Mouse (Mus musculus) liver, postnatal 0 days (tissue): ENCODE measurements around the gene Btg2. TPM values are rescaled to one million over a fixed set of nuclear protein-coding genes. Genes with fewer than 3 reads are reported as not detected.

Experiments
- ATAC-seq: fragments of 200-750 bp; cut with Nextera tagmentation; 2 replicates; pipeline ENCODE4 v1.8.0; 2017; ENCODE audit warnings: mild to moderate bottlenecking, moderate library complexity
- DNase-seq: peaks from one replicate; pipeline ENCODE4 v3.0.0-alpha.2; 2016
- H3K27ac ChIP-seq: fragments of 300-500 bp; sonication (generic); 2 replicates; pipeline ENCODE4 v1.5.1; 2014; ENCODE audit warnings: antibody characterized with exemption, moderate library complexity, mild to moderate bottlenecking, low read depth
- H3K27me3 ChIP-seq: fragments of 300-500 bp; sonication (generic); 2 replicates; pipeline ENCODE4 v1.6.1; 2014; ENCODE audit warnings: low read length, control low read depth, mixed read lengths; ENCODE audit not compliant: insufficient read depth
- H3K36me3 ChIP-seq: fragments of 300-500 bp; sonication (generic); replicated peaks from 2 replicates; pipeline ENCODE4 v1.6.1; 2014; ENCODE audit warnings: mild to moderate bottlenecking, control low read depth, low read length, moderate library complexity, mixed read lengths; ENCODE audit not compliant: insufficient read depth
- H3K4me1 ChIP-seq: fragments of 300-500 bp; sonication (generic); 2 replicates; pipeline ENCODE4 v1.6.1; 2014; ENCODE audit warnings: antibody characterized with exemption, mild to moderate bottlenecking, control low read depth; ENCODE audit not compliant: insufficient read depth
- H3K4me2 ChIP-seq: fragments of 300-500 bp; sonication (generic); 2 replicates; pipeline ENCODE4 v1.6.1; 2014; ENCODE audit warnings: low read depth, mild to moderate bottlenecking, low read length, moderate library complexity, mixed read lengths
- H3K4me3 ChIP-seq: fragments of 300-500 bp; sonication (generic); 2 replicates; pipeline ENCODE4 v1.5.1; 2014; ENCODE audit warnings: low read depth, low read length
- H3K9ac ChIP-seq: fragments of 300-500 bp; sonication (generic); replicated peaks from 2 replicates; pipeline ENCODE4 v1.6.1; 2014; ENCODE audit warnings: mild to moderate bottlenecking, moderate library complexity
- H3K9me3 ChIP-seq: fragments of 300-500 bp; sonication (generic); 2 replicates; pipeline ENCODE4 v1.6.1; 2016; ENCODE audit warnings: mild to moderate bottlenecking, control low read depth, low read length, mixed read lengths
- CTCF ChIP-seq: sonication (generic); IDR thresholded peaks from 2 replicates; pipeline ENCODE4 v1.5.1; 2016; ENCODE audit warnings: antibody characterized with exemption, low read depth
- EP300 ChIP-seq: IDR thresholded peaks from 2 replicates; pipeline ENCODE4 v1.6.1; 2016; ENCODE audit warnings: antibody characterized with exemption, low read depth, mild to moderate bottlenecking
- WGBS: fragments of 180-500 bp; shearing (Covaris S2); extraction: QIAGEN DNeasy Blood & Tissue Kit; methylation state at CpG from one replicate; pipeline ENCODE4 v1.1.7; 2014; ENCODE audit not compliant: insufficient replicate concordance; 5-methylcytosine and 5-hydroxymethylcytosine counted together
- polyA plus RNA-seq: library from polyadenylated mRNA; unstranded; fragments of >200 nt; fragmentation: Nextera tagmentation; extraction: Ambion mirVana; gene quantifications from 2 replicates; pipeline ENCODE4 v1.2.1, GENCODE M21; 2015

Gene Btg2
- polyA plus RNA-seq, 1 experiment from 2014 or later = 62.6 TPM

- peaks cover 61% of the 10 kb centered on the region for H3K4me1 ChIP-seq
- H3K4me3 ChIP-seq = no peak overlapping the region
- no peak overlapping the region for H3K4me2 ChIP-seq
- no peaks in the 10 kb centered on the region for H3K27me3 ChIP-seq
- 75% methylated on average over 7 of the region's 7 CpGs for WGBS
- H3K9ac ChIP-seq = no peak overlapping the region
- no peak for ATAC-seq
- H3K27ac ChIP-seq = no peak overlapping the region
- H3K36me3 ChIP-seq = no peaks in the 10 kb centered on the region
- TF ChIP-seq CTCF (no peak), EP300 (no peak)
- H3K9me3 ChIP-seq = no peaks in the 10 kb centered on the region
- no peak for DNase-seq
These were observed 10.2 kb upstream of the Btg2 start for GRCm38 (mm10) chr1:134089074-134089473.

GRCm38 (mm10) chr1:134086811-134087398 lies 8.0 kb upstream of the Btg2 start:
- Histone ChIP-seq H3K4me1 (peaks cover 64% of the 10 kb centered on the region), H3K4me3 (peak overlapping the region; percentile 24), H3K27me3 (no peaks in the 10 kb centered on the region), H3K27ac (peak overlapping the region; percentile 46), H3K9ac (peak overlapping the region; percentile 58), H3K4me2 (peak overlapping the region; percentile 59), H3K36me3 (no peaks in the 10 kb centered on the region), H3K9me3 (no peaks in the 10 kb centered on the region)
- TF ChIP-seq EP300 (no peak), CTCF (no peak)
- no peak for DNase-seq
- 33% methylated on average over 16 of the region's 16 CpGs for WGBS
- peak; percentile 47 for ATAC-seq

- Histone ChIP-seq H3K27ac (peak overlapping the region; percentile 46), H3K9me3 (no peaks in the 10 kb centered on the region), H3K4me3 (no peak overlapping the region), H3K36me3 (no peaks in the 10 kb centered on the region), H3K9ac (no peak overlapping the region; the same call in 1 of the 2 replicates), H3K4me2 (peak overlapping the region; percentile 59; the same call in 1 of the 2 replicates), H3K4me1 (peaks cover 58% of the 10 kb centered on the region), H3K27me3 (no peaks in the 10 kb centered on the region)
- TF ChIP-seq EP300 (no peak), CTCF (no peak)
- DNase-seq = no peak
- 33% methylated on average over 3 of the region's 3 CpGs for WGBS
- no peak for ATAC-seq
These were observed 7.1 kb upstream of the Btg2 start for GRCm38 (mm10) chr1:134086017-134086416.

DNA sequence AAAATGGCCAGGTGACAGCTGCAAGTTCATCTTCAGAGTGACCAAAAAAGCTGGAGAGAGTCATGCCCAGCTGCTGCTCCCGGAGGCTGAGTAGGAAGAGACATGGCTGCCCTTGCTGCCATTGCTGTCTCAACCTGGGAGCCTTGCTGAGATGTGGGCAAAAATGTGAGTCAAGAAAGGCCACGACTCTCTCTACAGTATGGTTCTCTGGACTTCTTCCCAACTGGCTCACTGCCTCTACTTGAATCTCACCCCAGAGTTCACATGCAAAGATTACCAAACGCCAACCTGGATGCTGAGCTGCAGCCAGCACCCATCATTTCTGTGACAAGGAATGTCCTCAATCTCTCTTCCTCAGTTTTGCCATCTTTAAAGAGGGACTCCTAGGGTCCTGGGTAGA lies 5.2 kb upstream of the Btg2 start:
- no peak overlapping the region for H3K4me3 ChIP-seq
- 85% methylated on average over 3 of the region's 3 CpGs for WGBS
- ATAC-seq = no peak
- DNase-seq = no peak
- no peak overlapping the region for H3K4me2 ChIP-seq
- H3K27ac ChIP-seq = peak overlapping the region; percentile 84
- no peaks in the 10 kb centered on the region for H3K9me3 ChIP-seq
- TF ChIP-seq CTCF (no peak), EP300 (no peak)
- peaks cover 72% of the 10 kb centered on the region for H3K4me1 ChIP-seq
- H3K36me3 ChIP-seq = no peaks in the 10 kb centered on the region
- no peak overlapping the region for H3K9ac ChIP-seq
- no peaks in the 10 kb centered on the region for H3K27me3 ChIP-seq

GRCm38 (mm10) chr1:134083676-134084075 lies 4.8 kb upstream of the Btg2 start:
- 0 out of 2 replicates have a peak overlapping the region, but pooled peaks have one; percentile 47 for H3K9ac ChIP-seq
- TF ChIP-seq CTCF (no peak), EP300 (no peak)
- peak overlapping the region; percentile 58 for H3K4me2 ChIP-seq
- WGBS = 63% methylated on average over 8 of the region's 8 CpGs
- no peak for ATAC-seq
- no peaks in the 10 kb centered on the region for H3K36me3 ChIP-seq
- H3K27ac ChIP-seq = peak overlapping the region; percentile 84
- H3K9me3 ChIP-seq = no peaks in the 10 kb centered on the region
- no peak overlapping the region for H3K4me3 ChIP-seq
- DNase-seq = no peak
- no peaks in the 10 kb centered on the region for H3K27me3 ChIP-seq
- H3K4me1 ChIP-seq = peaks cover 72% of the 10 kb centered on the region

DNA sequence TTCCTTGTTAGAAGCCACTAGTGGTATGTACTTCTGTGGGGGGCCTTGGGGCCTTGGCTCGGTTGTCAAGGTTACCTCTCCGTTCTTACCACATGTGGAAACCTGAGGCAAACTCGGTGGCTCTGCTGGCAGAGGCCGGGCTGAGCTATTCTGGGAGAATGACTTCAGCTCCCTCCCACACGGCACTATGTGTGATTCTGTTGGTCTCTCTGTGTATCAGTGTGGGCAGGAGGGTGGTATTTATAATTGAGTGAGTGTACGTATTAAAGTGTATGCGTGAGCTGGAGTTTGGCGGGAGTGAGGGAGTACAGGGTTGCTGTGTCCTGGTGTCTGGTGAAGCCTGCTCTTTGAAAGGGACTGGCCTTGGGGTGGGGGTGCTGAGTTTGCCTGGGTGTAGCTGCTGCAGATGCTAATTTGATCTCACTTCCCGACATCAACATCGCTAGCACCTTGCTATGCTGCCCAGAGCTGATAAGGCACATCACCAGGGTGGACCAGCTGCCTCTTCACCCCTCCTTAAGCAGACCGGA lies 4.1 kb upstream of the Btg2 start:
- TF ChIP-seq CTCF = no peak
- peak; percentile 64 for TF ChIP-seq EP300
- no peaks in the 10 kb centered on the region for H3K27me3 ChIP-seq
- H3K27ac ChIP-seq = peak overlapping the region; percentile 84
- no peak overlapping the region; the same call in 1 of the 2 replicates for H3K4me3 ChIP-seq
- H3K4me1 ChIP-seq = peaks cover 72% of the 10 kb centered on the region
- WGBS = 39% methylated on average over 11 of the region's 11 CpGs
- H3K36me3 ChIP-seq = 0 out of 2 replicates have a peak, but pooled peaks cover 2% of the 10 kb centered on the region
- peak overlapping the region; percentile 58 for H3K4me2 ChIP-seq
- DNase-seq (peak; percentile 57), ATAC-seq (peak; percentile 10)
- H3K9me3 ChIP-seq = no peaks in the 10 kb centered on the region
- peak overlapping the region; percentile 47 for H3K9ac ChIP-seq
